Mouse (Mus musculus) erythroblast, embryonic 14.5 days (primary cell): Measurements from ENCODE around the gene Trmt1.

Source experiments
- GATA1 ChIP-seq: IDR thresholded peaks from 2 replicates; pipeline ENCODE4 v1.6.1; 2012; ENCODE audit warnings: low read length, inconsistent platforms, mixed read lengths
- TAL1 ChIP-seq: IDR thresholded peaks from 3 replicates; pipeline ENCODE4 v1.6.1; 2012; ENCODE audit warnings: low read length, inconsistent platforms, mixed read lengths

- TF ChIP-seq GATA1 (no peak), TAL1 (no peak)
Observed at GRCm38 (mm10) chr8:84742171-84743053, 56.3 kb downstream of the Trmt1 start.
